Mouse (Mus musculus): ENCODE measurements around the gene BC028528. TPM values are rescaled to one million over a fixed set of nuclear protein-coding genes. Genes with fewer than 3 reads are reported as not detected.
"Not testable (repeated sequence)": the region's sequence is repeated elsewhere in the genome, so short reads cannot be mapped to it uniquely, and the experiment has no call there.

BC028528 gene
- polyA plus RNA-seq, 1 experiment from 2014 or later = 25.2 TPM

- Histone ChIP-seq H3K27me3 (replicated peaks) (no peaks in the 10 kb centered on the region), H3K4me2 (peak overlapping the region; percentile 61), H3K36me3 (peaks cover 6% of the 10 kb centered on the region; the same call in 1 of the 2 replicates), H3K9me3 (no peaks in the 10 kb centered on the region), H3K9ac (peak overlapping the region; percentile 69), H3K27ac (peak overlapping the region; percentile 90), H3K4me1 (peaks cover 6% of the 10 kb centered on the region; the same call in 1 of the 2 replicates), H3K4me3 (replicated peaks) (peak overlapping the region; percentile 70)
- ATAC-seq (ENCODE audit: insufficient read depth, low FRiP score, low read depth) = 0 out of 2 replicates have a peak, but pooled peaks have one; percentile 11
- WGBS = 4% methylated on average over 15 of the region's 15 CpGs
Measured at GRCm38 (mm10) chr3:95870976-95871375, 20.8 kb downstream of the BC028528 start.

- peaks cover 5% of the 10 kb centered on the region; the same call in 1 of the 2 replicates for H3K4me1 ChIP-seq
- no peak overlapping the region for H3K27ac ChIP-seq
- H3K4me3 ChIP-seq (replicated peaks) = no peak overlapping the region
- no peak for ATAC-seq (ENCODE audit: insufficient read depth, low FRiP score, low read depth)
- no peak overlapping the region for H3K9ac ChIP-seq
- 92% methylated on average over 2 of the region's 2 CpGs for WGBS
- peaks cover 6% of the 10 kb centered on the region; the same call in 1 of the 2 replicates for H3K36me3 ChIP-seq
- no peaks in the 10 kb centered on the region for H3K9me3 ChIP-seq
- H3K27me3 ChIP-seq (replicated peaks) = no peaks in the 10 kb centered on the region
- no peak overlapping the region for H3K4me2 ChIP-seq
Measured at GRCm38 (mm10) chr3:95867408-95867807, 24.4 kb downstream of the BC028528 start.

GRCm38 (mm10) chr3:95866071-95866470 lies 25.7 kb downstream of the BC028528 start:
- H3K9ac ChIP-seq = no peak overlapping the region
- peaks cover 6% of the 10 kb centered on the region; the same call in 1 of the 2 replicates for H3K36me3 ChIP-seq
- no peak for ATAC-seq (ENCODE audit: insufficient read depth, low FRiP score, low read depth)
- H3K4me3 ChIP-seq (replicated peaks) = no peak overlapping the region
- no peaks in the 10 kb centered on the region for H3K4me1 ChIP-seq
- no peaks in the 10 kb centered on the region for H3K27me3 ChIP-seq (replicated peaks)
- no peak overlapping the region for H3K4me2 ChIP-seq
- H3K27ac ChIP-seq = no peak overlapping the region
- WGBS = 85% methylated on average over 5 of the region's 5 CpGs
- H3K9me3 ChIP-seq = no peaks in the 10 kb centered on the region

- H3K9ac ChIP-seq = no peak overlapping the region
- peaks cover 6% of the 10 kb centered on the region; the same call in 1 of the 2 replicates for H3K36me3 ChIP-seq
- ATAC-seq (ENCODE audit: insufficient read depth, low FRiP score, low read depth) = no peak
- H3K27me3 ChIP-seq (replicated peaks) = no peaks in the 10 kb centered on the region
- no peak overlapping the region for H3K4me2 ChIP-seq
- no peaks in the 10 kb centered on the region for H3K9me3 ChIP-seq
- 95% methylated on average over 20 of the region's 20 CpGs for WGBS
- H3K4me3 ChIP-seq (replicated peaks) = no peak overlapping the region
- no peaks in the 10 kb centered on the region for H3K4me1 ChIP-seq
- no peak overlapping the region for H3K27ac ChIP-seq
Measured at GRCm38 (mm10) chr3:95865571-95865970, 26.2 kb downstream of the BC028528 start.

- 76% methylated on average over 5 of the region's 5 CpGs for WGBS
Measured at GRCm38 (mm10) chr3:95865050-95865449, 26.8 kb downstream of the BC028528 start.

GRCm38 (mm10) chr3:95863578-95863977 lies 28.2 kb downstream of the BC028528 start:
- ATAC-seq (ENCODE audit: insufficient read depth, low FRiP score, low read depth) = no peak
- Histone ChIP-seq H3K4me3 (replicated peaks) (no peak overlapping the region), H3K9ac (no peak overlapping the region), H3K27me3 (replicated peaks) (no peaks in the 10 kb centered on the region), H3K4me2 (no peak overlapping the region), H3K4me1 (no peaks in the 10 kb centered on the region), H3K27ac (no peak overlapping the region), H3K9me3 (no peaks in the 10 kb centered on the region), H3K36me3 (no peaks in the 10 kb centered on the region; the same call in 1 of the 2 replicates)
- 68% methylated on average over 7 of the region's 7 CpGs for WGBS

More at GRCm38 (mm10) chr3:95865050-95865449, 26.8 kb downstream of the BC028528 start:
- ATAC-seq (ENCODE audit: insufficient read depth, low FRiP score, low read depth) = no peak
- Histone ChIP-seq H3K27me3 (replicated peaks) (no peaks in the 10 kb centered on the region), H3K4me2 (no peak overlapping the region), H3K36me3 (peaks cover 6% of the 10 kb centered on the region; the same call in 1 of the 2 replicates), H3K9me3 (no peaks in the 10 kb centered on the region), H3K9ac (no peak overlapping the region), H3K4me3 (replicated peaks) (no peak overlapping the region), H3K27ac (no peak overlapping the region), H3K4me1 (no peaks in the 10 kb centered on the region)

- ATAC-seq (ENCODE audit: insufficient read depth, low FRiP score, low read depth) = peak; percentile 68; the same call in 1 of the 2 replicates
- Histone ChIP-seq H3K36me3 (no peaks in the 10 kb centered on the region), H3K4me2 (no peak overlapping the region), H3K27me3 (replicated peaks) (no peaks in the 10 kb centered on the region), H3K4me1 (no peaks in the 10 kb centered on the region), H3K9me3 (no peaks in the 10 kb centered on the region), H3K4me3 (replicated peaks) (no peak overlapping the region), H3K27ac (no peak overlapping the region), H3K9ac (no peak overlapping the region)
- 47% methylated on average over 2 of the region's 2 CpGs for WGBS
Measured at GRCm38 (mm10) chr3:95861796-95862195, 30.0 kb downstream of the BC028528 start.

- Histone ChIP-seq H3K9ac (no peak overlapping the region), H3K27me3 (replicated peaks) (no peaks in the 10 kb centered on the region), H3K4me3 (replicated peaks) (no peak overlapping the region), H3K4me1 (no peaks in the 10 kb centered on the region), H3K4me2 (no peak overlapping the region), H3K27ac (no peak overlapping the region), H3K9me3 (no peaks in the 10 kb centered on the region), H3K36me3 (no peaks in the 10 kb centered on the region)
- no peak for ATAC-seq (ENCODE audit: insufficient read depth, low FRiP score, low read depth)
- 75% methylated on average over 10 of the region's 10 CpGs for WGBS
Measured at GRCm38 (mm10) chr3:95861216-95861615, 30.6 kb downstream of the BC028528 start.

- no peak for ATAC-seq (ENCODE audit: insufficient read depth, low FRiP score, low read depth)
- Histone ChIP-seq H3K9ac (no peak overlapping the region), H3K36me3 (no peaks in the 10 kb centered on the region), H3K9me3 (no peaks in the 10 kb centered on the region), H3K4me3 (replicated peaks) (no peak overlapping the region), H3K27me3 (replicated peaks) (no peaks in the 10 kb centered on the region), H3K4me1 (no peaks in the 10 kb centered on the region), H3K4me2 (no peak overlapping the region), H3K27ac (no peak overlapping the region)
- 65% methylated on average over 3 of the region's 3 CpGs for WGBS
Measured at GRCm38 (mm10) chr3:95860323-95860722, 31.5 kb downstream of the BC028528 start.

- not testable (repeated sequence) for H3K4me1 ChIP-seq; H3K27ac ChIP-seq; H3K9me3 ChIP-seq; H3K4me3 ChIP-seq (replicated peaks); H3K9ac ChIP-seq; H3K27me3 ChIP-seq (replicated peaks); H3K4me2 ChIP-seq; ATAC-seq (ENCODE audit: insufficient read depth, low FRiP score, low read depth); H3K36me3 ChIP-seq
- 68% methylated on average over 3 of the region's 3 CpGs for WGBS
Measured at GRCm38 (mm10) chr3:95858278-95858677, 33.5 kb downstream of the BC028528 start.

- not testable (repeated sequence) for H3K4me1 ChIP-seq; H3K9ac ChIP-seq; H3K9me3 ChIP-seq; H3K4me2 ChIP-seq; ATAC-seq (ENCODE audit: insufficient read depth, low FRiP score, low read depth); H3K27me3 ChIP-seq (replicated peaks); H3K27ac ChIP-seq; H3K36me3 ChIP-seq; H3K4me3 ChIP-seq (replicated peaks)
- 74% methylated on average over 1 of the region's 1 CpGs for WGBS
Measured at GRCm38 (mm10) chr3:95857050-95857449, 34.8 kb downstream of the BC028528 start.

GRCm38 (mm10) chr3:95856115-95856514 lies 35.7 kb downstream of the BC028528 start:
- H3K27ac ChIP-seq = peak overlapping the region; percentile 81
- peak overlapping the region; percentile 16; the same call in 1 of the 2 replicates for H3K9ac ChIP-seq
- ATAC-seq (ENCODE audit: insufficient read depth, low FRiP score, low read depth) = no peak
- no peaks in the 10 kb centered on the region for H3K9me3 ChIP-seq
- H3K36me3 ChIP-seq = peaks cover 14% of the 10 kb centered on the region
- WGBS = 24% methylated on average over 7 of the region's 7 CpGs
- H3K4me1 ChIP-seq = peaks cover 4% of the 10 kb centered on the region; the same call in 1 of the 2 replicates
- peak overlapping the region; percentile 84 for H3K4me3 ChIP-seq (replicated peaks)
- H3K27me3 ChIP-seq (replicated peaks) = no peaks in the 10 kb centered on the region
- peak overlapping the region; percentile 64 for H3K4me2 ChIP-seq
